Mouse (Mus musculus): ENCODE results near the gene B230104I21Rik.

B230104I21Rik gene

DNA sequence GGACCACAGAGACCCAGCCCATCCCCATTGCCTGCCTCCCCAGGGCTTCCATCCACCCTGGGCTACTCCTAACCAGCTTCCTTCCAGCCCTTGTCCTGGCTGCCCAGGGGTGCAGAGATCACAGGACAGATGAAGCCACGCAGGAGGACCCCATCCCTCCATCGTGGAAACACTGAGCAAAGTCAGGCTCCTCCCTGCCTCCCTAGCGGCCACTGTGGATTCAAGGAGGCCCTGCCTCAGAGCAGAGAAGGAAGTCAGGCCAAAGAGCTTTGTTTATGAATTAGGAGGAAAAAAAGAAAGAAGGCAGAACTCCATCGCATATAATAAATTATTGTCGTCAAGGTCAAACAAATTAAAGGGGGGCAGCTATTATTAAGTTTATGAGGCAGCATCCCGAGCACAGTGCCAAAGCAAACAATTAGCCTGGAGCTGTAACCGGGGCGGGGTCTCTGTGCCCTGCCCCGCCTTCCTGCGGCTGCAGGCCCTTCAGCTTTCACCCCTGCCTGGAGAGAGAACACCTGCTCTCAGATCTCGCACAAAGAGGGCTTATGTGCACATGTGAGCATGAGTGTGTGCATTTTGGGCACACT is 12.4 kb downstream of the B230104I21Rik start:
- DNase-seq (ENCODE audit: low spot score), result no peak

DNA sequence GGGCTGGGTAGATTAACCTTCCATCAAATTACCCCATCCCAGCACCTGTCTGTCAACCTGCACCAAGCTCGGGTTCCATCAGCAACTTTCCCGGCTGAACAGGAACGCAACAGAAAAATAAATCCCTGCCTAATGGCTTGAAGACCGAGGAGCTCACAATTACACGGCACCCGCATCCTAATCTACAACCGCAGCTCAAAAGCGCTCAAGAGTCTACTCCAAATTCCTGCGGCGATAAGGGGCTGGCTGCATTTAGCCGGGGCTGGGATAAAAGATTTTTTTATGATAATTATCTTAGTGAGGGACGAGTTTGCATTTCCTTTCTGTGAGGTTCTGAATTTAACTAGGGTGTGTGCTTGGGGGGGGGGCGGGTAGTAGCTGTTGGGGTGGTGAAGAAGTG is 16.3 kb downstream of the B230104I21Rik start:
- DNase-seq (ENCODE audit: low spot score), result no peak

DNA sequence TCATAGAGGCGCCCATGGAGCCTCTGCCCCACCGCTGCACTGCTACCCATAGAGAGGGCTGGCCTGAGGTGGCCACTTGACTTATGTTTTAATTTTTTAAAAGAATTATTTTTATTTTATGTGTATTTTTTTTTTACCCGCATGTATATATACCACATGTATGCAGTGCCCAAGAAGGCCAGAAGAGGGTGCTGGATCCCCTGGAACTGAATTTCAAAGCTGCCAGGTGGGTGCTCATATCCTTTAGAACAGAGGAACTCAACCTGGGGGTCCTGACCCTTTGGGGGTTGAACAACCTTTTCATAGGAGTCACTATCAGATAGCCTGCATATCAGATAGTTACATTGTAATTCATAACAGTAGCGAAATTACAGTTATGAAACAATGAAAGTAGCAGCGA is 19.5 kb downstream of the B230104I21Rik start:
- DNase-seq (ENCODE audit: low spot score), result no peak

DNA sequence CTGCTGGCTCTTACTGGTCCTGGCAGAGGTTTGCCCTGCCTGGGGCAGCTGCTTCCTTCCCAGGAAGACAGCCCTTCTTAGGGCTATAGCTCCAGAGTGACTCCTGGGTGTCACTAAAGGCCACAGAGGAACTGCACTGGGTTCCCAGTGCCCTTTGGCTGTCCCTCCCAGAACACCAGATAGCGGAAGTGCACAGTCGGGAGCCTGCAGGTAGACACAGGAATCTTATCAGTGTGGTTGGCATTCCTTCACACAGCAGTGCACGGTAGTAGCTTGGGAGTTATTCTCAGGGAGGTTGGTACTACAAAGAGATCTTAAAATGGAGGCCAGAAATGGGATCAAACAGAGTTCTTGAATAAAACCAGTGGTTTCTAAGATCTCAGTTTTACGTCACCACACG is 22.4 kb downstream of the B230104I21Rik start:
- no peak for DNase-seq (ENCODE audit: low spot score)

DNA sequence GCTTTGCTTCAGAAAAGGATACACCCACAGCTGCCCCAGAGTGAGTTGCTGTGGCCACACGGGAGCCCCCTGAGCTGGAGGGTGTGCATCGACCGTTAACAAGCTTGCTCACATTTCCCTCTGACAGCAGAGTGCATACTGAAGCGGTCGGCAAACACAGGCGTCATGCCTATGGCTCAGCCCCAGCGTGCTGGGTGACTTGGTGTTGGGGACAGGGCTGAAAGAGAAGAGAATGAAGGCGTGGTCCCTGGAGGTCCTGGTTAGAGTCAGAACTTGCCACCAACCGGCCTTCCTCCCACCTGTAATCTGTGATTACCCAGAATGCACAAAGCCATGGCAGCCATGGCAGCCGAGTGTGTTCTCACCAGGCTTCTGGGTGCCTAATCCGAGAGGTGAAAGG is 22.9 kb downstream of the B230104I21Rik start:
- no peak for DNase-seq (ENCODE audit: low spot score)

DNA sequence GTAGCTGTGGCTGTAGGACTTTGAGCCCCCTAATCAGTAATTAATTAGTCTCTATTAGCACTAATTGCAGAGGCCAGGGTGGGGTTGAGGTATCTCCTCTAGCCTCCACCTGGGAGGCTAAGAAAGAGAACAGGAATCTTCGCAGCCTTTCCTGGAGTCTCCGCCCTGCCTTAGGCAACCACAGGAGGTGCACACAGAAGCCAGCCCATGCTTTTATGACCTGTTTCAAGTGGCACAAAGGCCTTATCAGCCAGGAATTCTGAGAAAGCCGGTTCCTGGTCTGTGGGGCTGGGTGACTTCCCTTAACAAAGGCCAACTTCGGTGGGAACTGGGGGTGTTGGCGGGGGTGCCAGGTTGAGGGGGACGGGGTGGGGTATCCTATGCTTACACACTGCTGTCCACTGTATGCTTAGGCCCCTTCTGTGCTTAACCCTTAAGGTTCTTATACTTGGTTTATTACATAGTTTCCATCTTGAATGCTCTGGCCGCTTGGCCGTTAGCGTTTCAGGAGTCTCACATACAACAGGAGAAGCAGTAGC is 23.9 kb downstream of the B230104I21Rik start:
- no peak for DNase-seq (ENCODE audit: low spot score)

DNA sequence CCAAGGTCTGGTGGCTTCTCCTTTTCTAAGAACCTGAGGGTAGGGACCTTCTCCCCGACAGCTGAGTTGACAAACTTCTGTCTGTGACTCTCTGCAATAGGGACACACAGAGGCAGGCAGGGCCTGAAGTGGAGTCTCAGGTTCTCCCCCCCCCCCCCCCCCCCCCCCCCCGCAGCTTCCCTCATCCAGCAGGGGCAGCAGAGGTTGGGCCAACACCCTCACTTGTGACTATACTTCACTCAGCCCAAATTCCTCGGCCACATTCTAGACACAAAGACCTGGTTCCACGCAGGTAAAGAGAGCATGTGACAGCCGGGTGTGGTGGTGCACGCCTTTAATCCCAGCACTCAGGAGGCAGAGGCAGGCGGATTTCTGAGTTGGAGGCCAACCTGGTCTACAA is 24.5 kb downstream of the B230104I21Rik start:
- no peak for DNase-seq (ENCODE audit: low spot score)

- DNase-seq (ENCODE audit: low spot score), result no peak
Measured at GRCm38 (mm10) chr4:154360850-154361249, 24.9 kb downstream of the B230104I21Rik start.

GRCm38 (mm10) chr4:154364752-154365151 is 28.8 kb downstream of the B230104I21Rik start:
- DNase-seq (ENCODE audit: low spot score), result no peak

DNA sequence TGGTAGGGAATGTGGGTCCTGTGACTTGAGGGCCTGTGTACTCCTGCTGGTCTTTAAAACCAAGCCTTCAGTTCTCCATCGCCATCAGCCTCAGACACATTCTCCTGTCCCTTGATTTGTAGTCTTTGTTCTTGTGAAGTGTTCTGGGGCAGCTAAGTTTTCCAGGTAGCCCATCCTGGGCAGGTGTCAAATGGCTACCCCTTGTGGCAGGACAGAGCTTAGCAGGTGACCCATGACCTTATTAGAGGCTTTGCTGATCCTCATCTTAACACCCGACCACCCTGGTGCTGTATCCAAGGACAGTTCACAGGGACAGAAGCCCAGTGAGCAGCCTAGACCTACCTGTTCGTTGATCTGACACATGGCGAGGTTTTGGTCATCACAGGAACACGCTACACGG is 30.9 kb downstream of the B230104I21Rik start:
- DNase-seq (ENCODE audit: low spot score), result no peak

GRCm38 (mm10) chr4:154369089-154369488 is 33.2 kb downstream of the B230104I21Rik start:
- DNase-seq (ENCODE audit: low spot score), result no peak

DNA sequence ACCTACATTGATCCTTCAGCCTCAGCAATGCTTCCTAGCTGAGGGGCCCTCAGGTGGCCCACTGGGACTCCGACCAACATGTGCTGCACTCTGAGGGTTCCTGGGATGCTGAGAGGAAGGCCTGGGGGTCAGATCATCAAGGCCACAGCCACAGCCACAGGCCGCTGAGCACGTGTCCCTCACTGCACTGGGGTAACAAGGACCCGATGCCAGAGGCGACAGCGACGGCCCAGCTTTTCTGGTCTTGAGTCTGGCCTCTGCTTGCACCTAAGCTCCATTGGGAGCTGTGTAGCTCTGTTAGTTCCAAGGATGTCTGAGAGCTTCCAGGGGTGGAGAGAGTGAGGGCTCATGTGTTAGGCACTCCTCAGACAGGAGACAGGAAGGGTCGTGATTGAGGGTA is 34.9 kb downstream of the B230104I21Rik start:
- no peak for DNase-seq (ENCODE audit: low spot score)

DNA sequence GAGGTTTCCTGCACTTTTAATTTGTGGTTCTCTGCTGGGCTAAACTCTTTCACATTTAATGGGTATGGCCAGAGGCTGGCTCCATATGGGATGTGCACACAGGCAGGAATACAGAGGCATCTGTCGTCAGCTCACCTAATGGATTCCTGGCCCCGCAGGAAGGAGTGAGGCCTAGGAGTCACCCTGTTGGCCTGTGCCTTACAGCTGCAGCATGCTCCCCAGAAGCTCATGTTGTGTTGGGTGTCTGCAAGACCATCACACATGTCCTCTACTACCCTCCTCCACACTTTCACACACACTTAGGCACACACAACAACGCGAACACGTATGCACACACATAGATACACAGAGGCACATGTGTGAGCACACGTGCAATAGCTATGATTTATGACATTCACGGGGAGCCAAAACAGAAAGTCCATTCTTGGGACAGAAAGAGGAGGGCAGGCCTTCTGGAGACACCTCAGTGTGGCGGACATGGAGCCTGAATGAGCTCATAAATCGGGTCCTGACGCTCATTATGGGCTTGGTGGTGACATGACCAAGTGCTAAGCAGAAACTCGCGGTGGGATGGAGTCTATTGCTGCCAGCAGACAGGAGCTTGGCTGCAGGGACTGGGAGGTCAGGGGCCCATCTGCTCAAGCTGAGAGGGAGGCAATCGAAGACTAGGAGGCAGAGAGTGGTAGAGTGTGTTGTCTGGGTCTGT is 35.8 kb downstream of the B230104I21Rik start:
- DNase-seq (ENCODE audit: low spot score), result no peak

DNA sequence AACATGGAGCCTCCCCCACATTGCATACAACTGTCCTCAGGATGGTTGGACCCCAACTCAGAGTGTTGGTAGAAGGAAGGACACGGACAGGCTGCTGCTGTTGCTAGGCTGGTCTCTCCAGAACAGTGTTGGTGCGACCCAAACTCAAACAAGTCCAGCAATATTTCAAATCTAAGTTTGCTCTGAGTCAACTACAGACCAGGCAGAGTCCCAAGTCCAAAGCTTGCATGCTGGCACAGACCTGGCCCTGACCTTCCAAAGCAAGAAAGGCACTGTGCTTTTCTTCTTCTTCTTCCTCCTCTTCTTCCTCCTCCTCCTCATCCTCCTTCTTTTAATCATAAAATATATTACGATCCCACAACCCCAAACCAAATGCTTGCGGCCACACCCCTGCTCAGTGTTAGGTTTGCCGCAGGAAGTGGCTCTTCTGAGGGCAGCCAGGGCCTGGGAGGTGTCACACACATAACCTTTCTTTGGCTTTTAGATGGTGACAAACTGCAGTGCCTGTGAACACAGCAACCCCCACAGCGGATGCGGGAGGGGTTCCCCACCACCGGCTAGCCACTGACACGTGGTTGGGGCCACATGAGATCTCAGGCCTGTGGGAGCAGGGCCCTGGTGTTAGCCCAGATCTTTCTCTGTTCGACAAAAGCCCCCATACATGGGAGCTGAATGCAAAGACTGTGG is 40.2 kb downstream of the B230104I21Rik start:
- DNase-seq (ENCODE audit: low spot score), result no peak

GRCm38 (mm10) chr4:154378876-154379275 is 42.9 kb downstream of the B230104I21Rik start:
- no peak for DNase-seq (ENCODE audit: low spot score)

DNA sequence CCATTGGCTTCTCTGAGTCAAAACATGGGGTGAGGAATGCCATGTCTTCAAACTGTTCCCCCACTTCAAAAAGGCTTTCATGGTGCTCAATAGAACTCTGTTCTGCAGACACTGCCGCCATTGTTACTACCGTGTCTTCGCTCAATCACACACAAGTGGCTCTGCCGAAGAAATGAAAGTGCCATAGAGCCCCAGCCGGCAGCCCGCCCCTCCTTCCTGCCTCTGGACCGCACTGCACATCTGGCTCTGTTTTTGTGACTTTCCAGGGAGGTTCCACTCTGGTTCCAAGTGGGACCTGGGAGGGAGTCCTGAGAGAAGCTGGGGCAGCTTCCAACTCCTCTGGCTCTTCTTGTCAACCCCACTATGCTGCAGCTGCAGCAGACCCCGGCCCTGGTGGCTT is 49.3 kb downstream of the B230104I21Rik start:
- no peak for DNase-seq (ENCODE audit: low spot score)

- no peak for DNase-seq (ENCODE audit: low spot score)
Measured at GRCm38 (mm10) chr4:154385918-154386317, 50.0 kb downstream of the B230104I21Rik start.

GRCm38 (mm10) chr4:154386810-154387209 is 50.9 kb downstream of the B230104I21Rik start:
- no peak for DNase-seq (ENCODE audit: low spot score)

- no peak for DNase-seq (ENCODE audit: low spot score)
Measured at GRCm38 (mm10) chr4:154389641-154390040, 53.7 kb downstream of the B230104I21Rik start.

GRCm38 (mm10) chr4:154390333-154391080 is 54.6 kb downstream of the B230104I21Rik start:
- DNase-seq (ENCODE audit: low spot score), result no peak

DNA sequence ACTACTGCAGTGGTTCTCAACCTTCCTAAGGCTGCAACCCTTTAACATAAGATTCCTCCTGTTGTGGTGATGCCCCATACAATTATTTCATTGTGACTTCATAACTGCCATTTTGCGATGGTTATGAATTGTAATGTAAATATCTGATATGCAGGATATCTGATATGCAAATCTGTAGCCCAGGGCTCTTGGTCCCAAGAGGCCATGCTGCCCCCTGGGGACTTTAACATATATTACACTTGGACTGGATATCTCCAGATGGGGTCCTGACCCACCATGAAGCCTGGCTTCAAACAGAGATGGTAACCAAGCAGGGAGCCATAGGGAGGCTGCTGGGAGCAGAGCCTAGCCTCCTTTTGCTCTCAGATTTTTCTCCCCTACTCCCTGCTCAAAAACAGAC is 56.7 kb downstream of the B230104I21Rik start:
- no peak for DNase-seq (ENCODE audit: low spot score)
